Mouse (Mus musculus) gastrocnemius, adult 2 months (tissue): ENCODE measurements around the gene Pla2g6. TPM values are rescaled to one million over a fixed set of nuclear protein-coding genes. Genes with fewer than 3 reads are reported as not detected.
A peak's percentile ranks its signal among the peaks of the same experiment; 100 is the strongest.

Experiments used
- DNase-seq: peaks from one replicate; pipeline ENCODE4 v3.0.0; 2022
- H3K27ac ChIP-seq: fragments of 200-600 bp; 2 replicates; pipeline ENCODE4 v1.8.1; 2022; ENCODE audit warnings: mild to moderate bottlenecking
- H3K4me3 ChIP-seq: fragments of 200-600 bp; 2 replicates; pipeline ENCODE4 v1.8.1; 2022; ENCODE audit warnings: mild to moderate bottlenecking, moderate library complexity
- CTCF ChIP-seq: fragments of 200-600 bp; IDR thresholded peaks from 2 replicates; pipeline ENCODE4 v1.8.1; 2022; ENCODE audit warnings: antibody characterized with exemption, mild to moderate bottlenecking, moderate library complexity
- intact Hi-C: fragments of 180-260 bp; cut with DNase I; formaldehyde crosslinking; loops from one replicate; pipeline ENCODE4 v1.15.1; 2025
- total RNA-seq, 2 experiments: library from RNA; stranded (reverse); gene quantifications; 2 replicates each; pipeline ENCODE4 v1.2.3; 2021

The Pla2g6 gene
- total RNA-seq, 2 experiments from 2014 or later: 19.4 to 20.1 TPM

DNA sequence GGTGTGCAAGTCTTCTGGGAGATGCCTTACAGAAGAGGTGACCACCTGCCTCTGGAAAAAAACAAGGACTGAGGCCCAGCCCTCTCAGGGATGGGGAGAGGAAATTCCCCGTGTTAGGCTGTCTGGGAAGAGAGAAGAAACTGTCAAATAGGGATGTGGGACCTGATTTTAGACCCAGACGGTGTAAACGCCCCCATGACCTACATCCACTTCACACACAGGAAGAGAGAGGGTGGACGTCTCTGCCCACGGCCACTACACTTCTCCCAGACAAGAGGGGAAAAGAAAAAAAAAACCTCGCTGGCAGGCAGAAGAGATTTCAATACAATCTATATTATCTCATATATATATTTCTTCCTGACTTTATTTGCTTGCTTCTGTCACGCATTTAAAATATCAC is 32.2 kb upstream of the Pla2g6 start:
- DNase-seq: no peak
- intact Hi-C loops: no loop called here
- Histone ChIP-seq H3K4me3 (no peak overlapping the region), H3K27ac (peak overlapping the region; percentile 20)
- no peak for TF ChIP-seq CTCF

DNA sequence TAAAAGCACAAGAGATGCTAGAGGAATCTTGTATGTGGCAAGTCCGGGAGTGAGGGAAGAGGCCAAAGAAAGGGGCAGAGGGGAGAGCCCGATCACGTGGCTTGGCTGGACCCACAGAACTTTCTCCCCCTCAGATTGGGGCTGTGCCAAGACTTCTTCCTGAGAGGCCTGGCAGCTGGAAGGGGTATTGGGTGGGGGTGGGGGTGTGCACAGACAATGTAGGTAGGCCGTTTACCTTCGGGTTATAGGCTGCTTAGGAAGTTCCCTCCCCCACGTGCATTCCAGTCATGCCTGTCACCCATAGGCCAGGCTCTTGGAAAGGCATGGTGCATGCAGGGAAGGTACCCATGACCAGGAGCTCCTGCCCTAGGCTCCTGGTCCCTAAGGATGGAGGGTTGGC is 31.8 kb upstream of the Pla2g6 start:
- DNase-seq: peak; percentile 26

DNA sequence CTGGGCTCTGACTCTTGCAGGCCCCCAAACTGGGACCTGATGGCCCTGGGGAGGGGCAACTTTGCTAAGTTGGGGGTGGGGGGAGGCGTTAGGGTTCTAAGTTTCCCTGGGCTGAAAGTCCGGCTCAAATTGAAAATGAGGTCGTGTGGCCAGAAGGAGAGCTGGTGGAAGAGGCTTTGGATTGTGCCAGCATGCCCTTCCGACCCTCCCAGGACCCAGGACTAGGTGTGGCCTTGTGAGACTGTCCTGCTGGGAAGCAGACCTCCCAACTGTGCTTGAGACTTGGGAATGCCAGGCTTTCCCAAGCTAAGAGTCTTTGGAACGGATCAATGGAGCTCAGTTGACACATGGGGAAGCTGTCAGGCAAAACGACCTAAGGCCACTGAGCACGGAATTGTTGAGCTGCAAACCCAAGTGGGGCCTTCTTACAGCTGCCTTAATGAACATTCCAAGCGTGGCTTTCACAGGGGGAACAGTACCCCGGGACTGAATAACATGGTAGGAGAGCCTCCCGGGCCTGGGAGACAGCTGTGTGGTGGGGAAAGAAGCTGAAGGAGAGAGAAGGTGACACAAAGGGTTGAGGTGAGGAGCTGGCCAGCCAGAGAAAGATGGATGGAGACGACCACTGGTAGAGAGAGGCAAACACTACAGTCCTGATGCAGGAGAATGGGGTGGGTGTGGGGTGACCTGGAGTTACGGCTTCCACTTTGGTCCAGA is 29.9 kb upstream of the Pla2g6 start:
- TF ChIP-seq CTCF: no peak
- peak overlapping the region; percentile 60 for H3K27ac ChIP-seq
- H3K4me3 ChIP-seq: peak overlapping the region; percentile 68
- no peak for DNase-seq
- intact Hi-C loops: no loop called here

More for the DNA sequence above, 31.8 kb upstream of the Pla2g6 start:
- peak overlapping the region; percentile 20 for H3K27ac ChIP-seq
- intact Hi-C loops: no loop called here
- H3K4me3 ChIP-seq: no peak overlapping the region
- TF ChIP-seq CTCF: no peak

DNA sequence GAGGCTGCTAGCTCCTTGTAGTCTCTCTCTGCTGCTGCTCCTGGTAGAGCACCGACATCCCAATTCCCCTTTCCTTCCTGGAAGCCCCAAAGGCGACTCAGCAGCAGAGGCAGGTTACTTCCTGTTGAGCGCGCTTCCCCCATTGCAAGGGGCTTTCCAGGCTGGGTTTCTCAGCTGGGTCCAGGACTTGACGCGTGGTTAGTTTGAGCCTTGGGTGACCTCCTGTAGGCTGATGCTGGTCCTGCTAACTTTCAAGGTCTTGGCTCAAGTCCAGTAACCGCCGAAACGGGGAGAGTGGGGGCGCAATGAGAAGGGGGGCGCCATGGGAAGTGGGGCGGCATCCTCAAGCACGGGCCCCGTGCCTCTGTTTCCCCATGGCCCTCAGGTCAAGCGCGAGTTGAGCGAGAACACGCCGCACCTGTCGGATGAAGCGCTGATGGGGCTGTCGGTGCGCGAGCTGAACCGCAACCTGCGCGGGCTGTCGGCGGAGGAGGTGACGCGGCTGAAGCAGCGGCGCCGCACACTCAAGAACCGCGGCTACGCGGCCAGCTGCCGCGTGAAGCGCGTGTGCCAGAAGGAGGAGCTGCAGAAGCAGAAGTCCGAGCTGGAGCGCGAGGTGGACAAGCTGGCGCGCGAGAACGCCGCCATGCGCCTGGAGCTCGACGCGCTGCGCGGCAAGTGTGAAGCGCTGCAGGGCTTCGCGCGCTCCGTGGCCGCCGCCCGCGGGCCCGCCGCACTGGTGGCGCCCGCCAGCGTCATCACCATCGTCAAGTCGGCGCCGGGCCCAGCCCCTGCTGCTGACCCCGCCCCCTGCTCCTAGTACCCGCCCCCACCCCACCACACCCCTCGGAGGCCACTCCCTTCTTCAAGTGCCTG is 29.1 kb upstream of the Pla2g6 start:
- DNase-seq: peak; percentile 82
- Histone ChIP-seq H3K27ac (peak overlapping the region; percentile 71), H3K4me3 (peak overlapping the region; percentile 68)
- intact Hi-C loops: no loop called here
- TF ChIP-seq CTCF: peak; percentile 22; the same call in 1 of the 2 replicates

DNA sequence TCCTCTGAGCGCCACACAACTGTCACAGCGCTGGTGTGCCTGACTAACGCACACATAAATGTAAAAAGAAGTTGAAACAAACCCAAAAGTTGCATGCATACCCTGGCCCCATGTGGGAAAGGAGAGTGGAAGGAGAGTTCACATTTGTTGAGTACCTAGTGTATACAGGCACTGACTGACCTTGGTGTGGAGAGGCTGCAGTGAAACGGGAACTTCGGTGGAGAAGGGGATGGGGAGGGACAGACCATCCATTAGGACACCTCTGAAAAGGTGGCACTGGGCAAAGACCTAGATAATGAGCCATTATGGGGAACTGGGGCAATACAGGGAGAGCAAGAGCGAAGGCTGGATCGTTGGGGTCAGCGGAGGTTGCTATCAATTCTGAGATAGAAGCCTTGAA is 28.3 kb upstream of the Pla2g6 start:
- no peak for TF ChIP-seq CTCF
- Histone ChIP-seq H3K4me3 (peak overlapping the region; percentile 68), H3K27ac (no peak overlapping the region)
- no peak for DNase-seq
- intact Hi-C loops: no loop called here

DNA sequence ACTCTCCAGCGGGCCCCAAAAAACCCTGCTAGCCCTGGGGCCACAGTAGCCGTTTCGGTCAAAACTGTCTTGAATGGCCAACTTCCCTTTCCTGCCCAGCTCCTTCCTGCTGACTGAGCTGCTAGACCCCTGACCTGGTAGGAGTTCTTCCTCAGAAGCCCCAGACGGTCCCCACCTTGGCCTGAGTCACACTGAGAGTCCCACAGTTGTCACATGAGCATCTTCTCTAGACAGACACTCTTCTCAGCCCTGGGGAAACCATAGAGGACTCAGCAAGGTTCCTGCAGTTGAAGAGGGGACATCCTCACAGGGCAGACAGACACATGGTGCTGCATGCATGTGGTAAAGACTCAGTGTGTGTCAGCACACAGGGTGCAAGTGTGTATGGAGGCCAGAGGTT is 26.4 kb upstream of the Pla2g6 start:
- no peak for DNase-seq
- intact Hi-C loops: no loop called here
- H3K4me3 ChIP-seq: no peak overlapping the region
- no peak overlapping the region for H3K27ac ChIP-seq
- TF ChIP-seq CTCF: no peak

DNA sequence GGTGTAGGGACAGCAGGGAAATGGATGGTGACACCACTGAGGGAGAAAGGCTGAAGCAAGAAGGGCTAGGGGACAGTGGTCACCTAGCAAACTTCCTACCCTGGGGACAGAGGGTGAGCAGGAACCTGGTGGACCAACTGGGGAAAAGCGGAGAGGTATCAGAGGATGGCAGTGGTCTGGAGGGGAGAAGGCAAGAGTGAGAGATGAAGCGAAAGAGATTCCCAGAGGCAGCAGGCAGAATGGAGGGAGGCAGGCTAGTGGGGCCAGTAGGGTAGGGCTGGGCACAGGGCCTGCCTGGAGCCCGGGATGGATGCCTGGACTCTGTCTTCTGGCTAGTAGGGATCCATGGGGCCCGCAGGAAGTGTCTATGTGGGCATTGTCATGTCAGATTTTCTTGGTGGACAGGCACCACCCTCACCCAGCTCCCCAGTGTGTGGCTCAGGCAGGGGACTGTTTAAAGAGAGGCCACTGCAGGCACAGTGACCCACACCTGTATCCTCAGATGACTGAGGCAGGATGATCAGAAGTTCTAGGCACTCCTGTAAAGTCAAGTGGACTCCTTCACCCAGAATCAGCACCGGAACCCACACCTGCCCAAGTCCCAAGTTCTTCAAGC is 25.6 kb upstream of the Pla2g6 start:
- intact Hi-C loops: no loop called here
- TF ChIP-seq CTCF: no peak

DNA sequence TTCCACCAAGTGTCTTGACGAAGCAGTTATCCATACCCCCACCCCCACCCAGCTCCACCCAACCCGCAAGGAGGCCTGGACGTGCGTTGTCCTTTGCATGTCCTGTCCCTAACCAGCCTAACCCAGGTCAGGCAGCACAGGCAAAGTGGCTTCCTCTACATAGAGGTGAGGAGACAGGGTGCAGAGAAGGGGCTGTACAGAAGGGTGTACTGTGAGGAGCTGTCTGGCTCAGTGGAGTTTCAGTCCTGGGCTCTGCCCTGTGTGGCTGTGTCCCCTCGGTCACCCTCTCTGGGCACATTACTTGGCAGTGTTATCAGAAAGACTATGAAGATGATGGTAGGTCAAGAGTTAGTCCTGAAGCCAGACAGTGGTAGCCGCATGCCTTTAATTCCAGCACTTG is 24.3 kb upstream of the Pla2g6 start:
- DNase-seq: no peak
- no peak overlapping the region for H3K4me3 ChIP-seq
- intact Hi-C loops: no loop called here
- no peak overlapping the region; the same call in 1 of the 2 replicates for H3K27ac ChIP-seq
- TF ChIP-seq CTCF: no peak

More for the DNA sequence above, 25.6 kb upstream of the Pla2g6 start:
- no peak for DNase-seq
- H3K4me3 ChIP-seq: no peak overlapping the region
- H3K27ac ChIP-seq: no peak overlapping the region

DNA sequence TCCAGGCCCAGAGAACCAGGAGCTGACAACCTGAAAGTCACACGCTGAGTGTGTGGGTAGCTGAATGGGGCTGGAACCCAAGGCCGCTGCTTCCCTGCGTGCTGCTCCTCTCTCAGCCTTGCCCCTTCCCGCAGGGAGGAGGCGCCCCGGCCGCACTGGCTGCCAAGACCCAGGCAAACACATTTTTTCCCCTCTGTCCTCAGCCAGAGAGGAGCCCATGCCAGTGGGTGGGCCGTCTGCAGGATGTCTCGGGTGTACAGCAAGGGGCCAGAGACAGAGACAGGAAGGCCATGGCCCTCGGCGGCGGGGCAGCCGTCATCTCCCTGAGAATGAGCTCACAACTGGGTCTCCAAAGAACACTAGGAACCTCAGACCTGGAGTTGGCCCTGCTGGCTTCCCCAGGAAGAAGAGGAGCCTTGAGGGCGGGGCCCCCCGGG is 23.2 kb upstream of the Pla2g6 start:
- Histone ChIP-seq H3K4me3 (peak overlapping the region; percentile 51), H3K27ac (peak overlapping the region; percentile 82)
- peak; percentile 84 for DNase-seq
- peak; percentile 15; the same call in 1 of the 2 replicates for TF ChIP-seq CTCF
- intact Hi-C loops: no loop called here

DNA sequence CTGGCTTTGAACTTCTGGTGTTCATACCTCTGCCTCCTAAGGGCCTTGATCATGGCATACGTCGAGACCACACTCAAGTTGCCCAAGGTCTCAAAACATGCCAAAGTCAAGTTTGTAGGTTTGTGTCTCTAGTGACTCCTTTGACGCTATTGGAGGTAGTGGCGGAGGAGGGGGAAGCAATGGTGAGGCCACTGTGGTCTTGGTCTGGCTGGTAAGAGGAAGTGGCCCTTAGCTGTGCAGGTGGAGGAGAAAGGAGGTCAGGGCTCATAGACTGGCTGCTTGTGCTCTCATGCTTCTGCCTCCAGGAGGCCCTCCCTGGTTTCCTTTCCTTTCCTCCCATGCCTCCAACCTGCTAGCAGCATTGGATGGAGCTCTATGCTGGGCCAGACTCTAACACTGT is 22.7 kb upstream of the Pla2g6 start:
- DNase-seq: no peak
- TF ChIP-seq CTCF: no peak
- intact Hi-C loops: no loop called here
- Histone ChIP-seq H3K4me3 (peak overlapping the region; percentile 51), H3K27ac (peak overlapping the region; percentile 82)

DNA sequence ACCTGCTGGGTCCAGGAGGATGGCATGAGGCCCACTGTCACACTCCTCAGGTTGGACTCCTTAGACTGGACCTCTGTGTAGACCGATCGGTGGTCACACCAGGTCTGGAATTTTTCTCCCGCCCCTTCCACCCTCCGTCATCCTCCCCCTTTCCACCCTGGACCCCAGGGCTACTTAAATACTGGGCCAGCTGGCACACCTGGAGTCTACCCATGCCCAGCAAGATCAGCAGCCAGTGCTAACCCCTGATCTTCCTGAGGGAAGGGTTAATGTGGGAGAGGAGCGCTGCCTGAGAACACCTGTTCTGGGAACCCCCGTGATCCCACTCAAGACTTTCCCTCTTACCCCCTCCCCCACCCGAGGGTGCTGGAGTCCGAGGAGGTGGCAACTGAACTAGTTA is 20.5 kb upstream of the Pla2g6 start:
- H3K4me3 ChIP-seq: peak overlapping the region; percentile 95
- no peak for TF ChIP-seq CTCF
- intact Hi-C loops: no loop called here
- no peak for DNase-seq
- H3K27ac ChIP-seq: peak overlapping the region; percentile 95

DNA sequence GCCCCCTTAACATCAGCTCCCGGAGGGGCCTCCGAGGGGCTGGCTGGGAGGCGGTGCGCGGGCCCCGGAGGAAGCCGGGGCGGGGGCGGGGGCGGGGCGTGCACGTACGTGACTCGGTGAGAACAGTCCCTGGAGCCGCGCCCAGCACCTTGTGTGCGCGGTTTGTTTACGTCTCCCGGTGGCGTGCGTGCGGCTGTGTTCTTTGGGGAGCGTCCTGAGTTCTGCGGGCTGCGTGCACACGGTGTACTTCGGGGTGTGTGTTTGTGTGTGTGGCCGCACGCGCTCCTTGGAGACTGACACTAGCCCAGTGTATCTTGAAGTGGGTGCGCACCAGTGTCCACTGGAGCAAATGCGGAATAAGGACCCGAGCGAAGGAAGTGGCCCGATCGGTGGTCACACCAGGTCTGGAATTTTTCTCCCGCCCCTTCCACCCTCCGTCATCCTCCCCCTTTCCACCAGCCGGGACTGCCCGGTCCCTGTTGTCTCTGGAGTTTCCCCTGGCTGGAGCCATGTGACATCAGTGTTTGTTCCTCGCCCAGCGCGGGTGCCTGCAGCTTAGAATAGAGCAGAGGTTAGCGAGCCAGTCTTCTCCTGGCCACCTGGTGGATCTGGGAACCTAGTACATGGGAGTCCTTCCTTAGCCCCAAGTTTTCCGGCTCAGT is 19.8 kb upstream of the Pla2g6 start:
- intact Hi-C loops: no loop called here
- TF ChIP-seq CTCF: peak; percentile 54
- H3K4me3 ChIP-seq: peak overlapping the region; percentile 95
- peak; percentile 86 for DNase-seq
- H3K27ac ChIP-seq: peak overlapping the region; percentile 95
